Mouse (Mus musculus): ENCODE results near the gene Gm10985. TPM values are rescaled to one million over a fixed set of nuclear protein-coding genes. Genes with fewer than 3 reads are reported as not detected.

Gm10985 gene
- polyA plus RNA-seq (2017; shearing (Covaris generic)) = not detected

GRCm38 (mm10) chr3:53844786-53845185 is at the start of gene Gm10985:
TSS of gene Gm10985 (plus strand) at chr3:53845086.

GRCm38 (mm10) chr3:53863383-53864220 is 18.7 kb downstream of the Gm10985 start, which contains the start of gene Ufm1:
TSS of gene Ufm1 (minus strand) at chr3:53863830.

Other genes starting within 250 kb of the Gm10985 start
- gene Frem2, start 187.7 kb upstream of the Gm10985 start, polyA plus RNA-seq (2017; shearing (Covaris generic)) = 0.61 TPM
- gene Ufm1, start 18.7 kb downstream of the Gm10985 start, polyA plus RNA-seq (2017; shearing (Covaris generic)) = 51.5 TPM